Mouse (Mus musculus) liver, embryonic 16.5 days (tissue): ENCODE results near the gene Pcdh7. TPM values are rescaled to one million over a fixed set of nuclear protein-coding genes. Genes with fewer than 3 reads are reported as not detected.

Experiments used
- ATAC-seq: fragments of 200-750 bp; cut with Nextera tagmentation; 2 replicates; pipeline ENCODE4 v1.8.0; 2017; ENCODE audit warnings: low read depth, mild to moderate bottlenecking, moderate number of reproducible peaks, moderate library complexity
- H3K27ac ChIP-seq: fragments of 300-500 bp; sonication (generic); 2 replicates; pipeline ENCODE4 v1.5.1; 2014; ENCODE audit warnings: mild to moderate bottlenecking, low read length
- H3K27me3 ChIP-seq: fragments of 300-500 bp; sonication (generic); 2 replicates; pipeline ENCODE4 v1.6.1; 2014; ENCODE audit warnings: low read depth, low read length, mixed read lengths; ENCODE audit not compliant: control insufficient read depth, insufficient read depth
- H3K36me3 ChIP-seq: fragments of 300-500 bp; sonication (generic); 2 replicates; pipeline ENCODE4 v1.6.1; 2014; ENCODE audit warnings: mild to moderate bottlenecking; ENCODE audit not compliant: control insufficient read depth, insufficient read depth
- H3K4me1 ChIP-seq: fragments of 300-500 bp; sonication (generic); 2 replicates; pipeline ENCODE4 v1.6.1; 2014; ENCODE audit warnings: low read depth, low read length, mixed read lengths; ENCODE audit not compliant: control insufficient read depth
- H3K4me2 ChIP-seq: fragments of 300-500 bp; sonication (generic); 2 replicates; pipeline ENCODE4 v1.6.1; 2014; ENCODE audit warnings: low read depth, low read length, mixed read lengths
- H3K4me3 ChIP-seq: fragments of 300-500 bp; sonication (generic); 2 replicates; pipeline ENCODE4 v1.5.1; 2014; ENCODE audit warnings: low read depth, mild to moderate bottlenecking, low read length
- H3K9ac ChIP-seq: fragments of 300-500 bp; sonication (generic); 2 replicates; pipeline ENCODE4 v1.6.1; 2014; ENCODE audit warnings: low read depth, low read length
- H3K9me3 ChIP-seq: fragments of 300-500 bp; sonication (generic); replicated peaks from 2 replicates; pipeline ENCODE4 v1.6.1; 2016; ENCODE audit warnings: low read length; ENCODE audit not compliant: control insufficient read depth
- WGBS: fragments of 180-500 bp; shearing (Covaris S2); extraction: QIAGEN DNeasy Blood & Tissue Kit; methylation state at CpG from one replicate; pipeline ENCODE4 v1.1.7; 2014; ENCODE audit not compliant: insufficient replicate concordance; 5-methylcytosine and 5-hydroxymethylcytosine counted together
- polyA plus RNA-seq: library from polyadenylated mRNA; unstranded; fragments of >200 nt; fragmentation: Nextera tagmentation; extraction: Ambion mirVana; gene quantifications from 2 replicates; pipeline ENCODE4 v1.2.1, GENCODE M21; 2015

Gene Pcdh7
- polyA plus RNA-seq, 1 experiment from 2014 or later = 0.31 TPM

- 62% methylated on average over 4 of the region's 4 CpGs for WGBS
- H3K27ac ChIP-seq = no peak overlapping the region
- H3K4me2 ChIP-seq = no peak overlapping the region
- H3K9ac ChIP-seq = no peak overlapping the region
- H3K9me3 ChIP-seq = no peaks in the 10 kb centered on the region
- no peaks in the 10 kb centered on the region for H3K36me3 ChIP-seq
- no peak overlapping the region for H3K4me3 ChIP-seq
- no peaks in the 10 kb centered on the region for H3K27me3 ChIP-seq
- ATAC-seq = no peak
- H3K4me1 ChIP-seq = no peaks in the 10 kb centered on the region
These were observed 326.4 kb downstream of the Pcdh7 start for GRCm38 (mm10) chr5:58044216-58044615.

- H3K4me1 ChIP-seq = no peaks in the 10 kb centered on the region
- H3K27ac ChIP-seq = no peak overlapping the region
- H3K36me3 ChIP-seq = no peaks in the 10 kb centered on the region
- H3K4me2 ChIP-seq = no peak overlapping the region
- H3K4me3 ChIP-seq = no peak overlapping the region
- WGBS = 63% methylated on average over 4 of the region's 4 CpGs
- H3K9ac ChIP-seq = no peak overlapping the region
- no peaks in the 10 kb centered on the region for H3K27me3 ChIP-seq
- no peaks in the 10 kb centered on the region for H3K9me3 ChIP-seq
- no peak for ATAC-seq
These were observed 363.3 kb downstream of the Pcdh7 start for GRCm38 (mm10) chr5:58081054-58081453.

- H3K27me3 ChIP-seq = no peaks in the 10 kb centered on the region
- WGBS = 69% methylated on average over 2 of the region's 2 CpGs
- no peak for ATAC-seq
- no peaks in the 10 kb centered on the region for H3K36me3 ChIP-seq
- no peak overlapping the region for H3K4me2 ChIP-seq
- no peak overlapping the region for H3K9ac ChIP-seq
- no peak overlapping the region for H3K27ac ChIP-seq
- H3K4me3 ChIP-seq = no peak overlapping the region
- H3K9me3 ChIP-seq = no peaks in the 10 kb centered on the region
- no peaks in the 10 kb centered on the region for H3K4me1 ChIP-seq
These were observed 364.5 kb downstream of the Pcdh7 start for GRCm38 (mm10) chr5:58082230-58082629.

- no peak overlapping the region for H3K4me3 ChIP-seq
- H3K4me2 ChIP-seq = no peak overlapping the region
- 66% methylated on average over 3 of the region's 3 CpGs for WGBS
- no peak overlapping the region for H3K27ac ChIP-seq
- H3K9me3 ChIP-seq = no peaks in the 10 kb centered on the region
- H3K9ac ChIP-seq = no peak overlapping the region
- H3K36me3 ChIP-seq = no peaks in the 10 kb centered on the region
- ATAC-seq = no peak
- no peaks in the 10 kb centered on the region for H3K27me3 ChIP-seq
- H3K4me1 ChIP-seq = no peaks in the 10 kb centered on the region
These were observed 365.3 kb downstream of the Pcdh7 start for GRCm38 (mm10) chr5:58083056-58083455.

- ATAC-seq = no peak
- WGBS = 74% methylated on average over 6 of the region's 6 CpGs
- Histone ChIP-seq H3K27ac (no peak overlapping the region), H3K9ac (no peak overlapping the region), H3K4me1 (no peaks in the 10 kb centered on the region), H3K36me3 (no peaks in the 10 kb centered on the region), H3K27me3 (no peaks in the 10 kb centered on the region), H3K4me3 (no peak overlapping the region), H3K9me3 (no peaks in the 10 kb centered on the region), H3K4me2 (no peak overlapping the region)
These were observed 366.2 kb downstream of the Pcdh7 start for GRCm38 (mm10) chr5:58083972-58084371.

- ATAC-seq = no peak
- Histone ChIP-seq H3K27me3 (no peaks in the 10 kb centered on the region), H3K4me2 (no peak overlapping the region), H3K9me3 (no peaks in the 10 kb centered on the region), H3K4me1 (no peaks in the 10 kb centered on the region), H3K27ac (no peak overlapping the region), H3K36me3 (no peaks in the 10 kb centered on the region), H3K9ac (no peak overlapping the region), H3K4me3 (no peak overlapping the region)
- 63% methylated on average over 4 of the region's 4 CpGs for WGBS
These were observed 391.0 kb downstream of the Pcdh7 start for GRCm38 (mm10) chr5:58108665-58109364.

- Histone ChIP-seq H3K4me3 (no peak overlapping the region), H3K27ac (no peak overlapping the region)
- 52% methylated on average over 3 of the region's 3 CpGs for WGBS
These were observed 398.3 kb downstream of the Pcdh7 start for GRCm38 (mm10) chr5:58116096-58116495.

GRCm38 (mm10) chr5:58117896-58118295 lies 400.1 kb downstream of the Pcdh7 start:
- no peak for ATAC-seq
- H3K9ac ChIP-seq = no peak overlapping the region
- WGBS = 46% methylated on average over 3 of the region's 3 CpGs
- H3K4me1 ChIP-seq = no peaks in the 10 kb centered on the region
- H3K36me3 ChIP-seq = no peaks in the 10 kb centered on the region
- no peak overlapping the region for H3K4me3 ChIP-seq
- H3K9me3 ChIP-seq = no peaks in the 10 kb centered on the region
- no peaks in the 10 kb centered on the region for H3K27me3 ChIP-seq
- H3K4me2 ChIP-seq = no peak overlapping the region
- H3K27ac ChIP-seq = no peak overlapping the region

More at GRCm38 (mm10) chr5:58116096-58116495, 398.3 kb downstream of the Pcdh7 start:
- Histone ChIP-seq H3K27me3 (no peaks in the 10 kb centered on the region), H3K36me3 (no peaks in the 10 kb centered on the region), H3K4me2 (no peak overlapping the region), H3K4me1 (no peaks in the 10 kb centered on the region), H3K9ac (no peak overlapping the region), H3K9me3 (no peaks in the 10 kb centered on the region)
- ATAC-seq = no peak

- no peak overlapping the region for H3K27ac ChIP-seq
These were observed 401.3 kb downstream of the Pcdh7 start for GRCm38 (mm10) chr5:58118930-58119611.

More at GRCm38 (mm10) chr5:58118930-58119611, 401.3 kb downstream of the Pcdh7 start:
- Histone ChIP-seq H3K4me2 (no peak overlapping the region), H3K4me3 (no peak overlapping the region), H3K4me1 (no peaks in the 10 kb centered on the region), H3K9ac (no peak overlapping the region), H3K27me3 (no peaks in the 10 kb centered on the region), H3K36me3 (no peaks in the 10 kb centered on the region), H3K9me3 (no peaks in the 10 kb centered on the region)
- no peak for ATAC-seq
- 31% methylated on average over 3 of the region's 3 CpGs for WGBS
